In genomic region chr7:73637810-73638125, GRCm38 (mm10) we compare ENCODE assay signal across 12 mouse cellular contexts.
DNase-seq lines count a peak whose midpoint lies in the region; ATAC-seq lines count a peak whose summit lies in the region.
"Had no signal": no experiment of that assay in that cellular context is flagged by ENCODE, and none has a peak within 500 bp of the region (broad histone marks: within the 10 kb centered on the region; RNA-seq: fewer than 3 reads in every experiment).

No protein-coding gene starts in this region.

- intact Hi-C loops in left cerebral cortex, postnatal 25 days (cut with DNase I): no loop called here

- no peaks in the 10 kb centered on the region for H3K27me3 ChIP-seq in forebrain, embryonic 14.5 days (replicated peaks; ENCODE audit: control insufficient read depth, insufficient read depth, low read length)
- H3K27me3 ChIP-seq: embryonic facial prominence, embryonic 13.5 days had no signal

- no peaks in the 10 kb centered on the region for H3K36me3 ChIP-seq in forebrain, embryonic 14.5 days (ENCODE audit: control insufficient read depth, insufficient read depth, low read length)
- H3K36me3 ChIP-seq: embryonic facial prominence, embryonic 13.5 days had no signal

- H3K27ac ChIP-seq in forebrain, embryonic 14.5 days (ENCODE audit: low read depth, low read length): peak overlapping the region; percentile 71
- H3K27ac ChIP-seq: embryonic facial prominence, embryonic 13.5 days had no signal

- no peak overlapping the region for H3K9ac ChIP-seq in forebrain, embryonic 14.5 days (ENCODE audit: low read length)
- H3K9ac ChIP-seq: embryonic facial prominence, embryonic 13.5 days had no signal

- no peak overlapping the region for H3K4me3 ChIP-seq in forebrain, embryonic 14.5 days (ENCODE audit: low read depth, low read length)
- H3K4me3 ChIP-seq: embryonic facial prominence, embryonic 13.5 days had no signal

- peak; percentile 41 to 77 for DNase-seq in left cerebral cortex, postnatal 25 days (ENCODE audit: low spot score in 2 of 2)
- DNase-seq in left cerebral cortex, adult 18-20 months (ENCODE audit: low spot score in 2 of 2): no peak
- DNase-seq in forebrain, embryonic 14.5 days (ENCODE audit: low spot score): peak; percentile 98
- DNase-seq in mesoderm, embryonic 11.5 days (ENCODE audit: low read depth, low spot score): peak; percentile 65
- DNase-seq in retina, embryonic 14.5 days (ENCODE audit: low spot score): peak; percentile 72
- DNase-seq in ovary, postnatal 10 days (ENCODE audit: low spot score): no peak
- DNase-seq in urinary bladder, postnatal 10 days (ENCODE audit: low spot score): no peak
- DNase-seq: gastrocnemius, postnatal 10 days; kidney, postnatal 36 days; lung, postnatal 36 days had no signal

- peaks cover 29% of the 10 kb centered on the region for H3K4me1 ChIP-seq in forebrain, embryonic 14.5 days (ENCODE audit: control insufficient read depth, insufficient read depth, low read length)
- H3K4me1 ChIP-seq: embryonic facial prominence, embryonic 13.5 days had no signal

- WGBS in forebrain, embryonic 14.5 days: 5% methylated on average over 4 of the region's 4 CpGs

- H3K9me3 ChIP-seq in forebrain, embryonic 14.5 days (replicated peaks; ENCODE audit: control insufficient read depth, low read length): no peaks in the 10 kb centered on the region
- H3K9me3 ChIP-seq: embryonic facial prominence, embryonic 13.5 days had no signal

- no peak overlapping the region for H3K4me2 ChIP-seq in forebrain, embryonic 14.5 days (ENCODE audit: low read length)
- H3K4me2 ChIP-seq: embryonic facial prominence, embryonic 13.5 days had no signal

- peak; percentile 96 for ATAC-seq in forebrain, embryonic 14.5 days
- no peak for ATAC-seq in cerebellum, adult (ENCODE audit: insufficient number of reproducible peaks, low FRiP score, low TSS enrichment)

Comparison
In these comparisons a context has a peak if more than half of its experiments do, and no peak if none do; other contexts are left out.
1. DNase-seq: peak in left cerebral cortex, postnatal 25 days (2 of 2), forebrain, embryonic 14.5 days (single experiment), mesoderm, embryonic 11.5 days (single experiment) and retina, embryonic 14.5 days (single experiment); none in left cerebral cortex, adult 18-20 months (0 of 2), ovary, postnatal 10 days (single experiment) and urinary bladder, postnatal 10 days (single experiment).